Mouse (Mus musculus): ENCODE data around the gene Ankrd34a.

- TF ChIP-seq CTCF (IDR thresholded peaks at IDR 0.05; ENCODE audit: borderline replicate concordance, insufficient read depth, low read length) (no peak), POLR2A (IDR thresholded peaks at IDR 0.05; ENCODE audit: low read depth, low read length) (no peak)
These were observed 22.6 kb upstream of the Ankrd34a start for GRCm38 (mm10) chr3:96573611-96574511.
